Mouse (Mus musculus) limb, embryonic 10.5 days (tissue): ENCODE results near the gene Dus1l. TPM values are rescaled to one million over a fixed set of nuclear protein-coding genes. Genes with fewer than 3 reads are reported as not detected.
"Not testable (repeated sequence)": the region's sequence is repeated elsewhere in the genome, so short reads cannot be mapped to it uniquely, and the experiment has no call there.

Experiments
- DNase-seq: peaks from one replicate; pipeline ENCODE4 v3.0.0-alpha.2; 2017; ENCODE audit warnings: low spot score
- H3K27ac ChIP-seq: fragments of 300-500 bp; sonication (generic); 2 replicates; pipeline ENCODE4 v1.5.1; 2016; ENCODE audit warnings: mild to moderate bottlenecking
- H3K27me3 ChIP-seq: fragments of 300-500 bp; sonication (generic); 2 replicates; pipeline ENCODE4 v1.6.1; 2016; ENCODE audit warnings: low read depth, mild to moderate bottlenecking; ENCODE audit not compliant: poor library complexity, severe bottlenecking
- H3K36me3 ChIP-seq: fragments of 300-500 bp; sonication (generic); 2 replicates; pipeline ENCODE4 v1.6.1; 2016; ENCODE audit warnings: mild to moderate bottlenecking, moderate library complexity
- H3K4me1 ChIP-seq: fragments of 300-500 bp; sonication (generic); 2 replicates; pipeline ENCODE4 v1.6.1; 2016
- H3K4me3 ChIP-seq: fragments of 300-500 bp; sonication (generic); 2 replicates; pipeline ENCODE4 v1.5.1; 2016; ENCODE audit warnings: mild to moderate bottlenecking, moderate library complexity
- H3K9me3 ChIP-seq: fragments of 300-500 bp; sonication (generic); replicated peaks from 2 replicates; pipeline ENCODE4 v1.6.1; 2016; ENCODE audit warnings: mild to moderate bottlenecking
- WGBS: fragments of 180-500 bp; shearing (Covaris S2); methylation state at CpG from one replicate; pipeline ENCODE4 v1.1.7; 2016; 5-methylcytosine and 5-hydroxymethylcytosine counted together
- polyA plus RNA-seq: library from polyadenylated mRNA; unstranded; fragments of >200 nt; fragmentation: Nextera tagmentation; extraction: Ambion mirVana; gene quantifications from 2 replicates; pipeline ENCODE4 v1.2.1, GENCODE M21; 2016

The Dus1l gene
- 122 and 136 TPM in 2 replicates for polyA plus RNA-seq

DNA sequence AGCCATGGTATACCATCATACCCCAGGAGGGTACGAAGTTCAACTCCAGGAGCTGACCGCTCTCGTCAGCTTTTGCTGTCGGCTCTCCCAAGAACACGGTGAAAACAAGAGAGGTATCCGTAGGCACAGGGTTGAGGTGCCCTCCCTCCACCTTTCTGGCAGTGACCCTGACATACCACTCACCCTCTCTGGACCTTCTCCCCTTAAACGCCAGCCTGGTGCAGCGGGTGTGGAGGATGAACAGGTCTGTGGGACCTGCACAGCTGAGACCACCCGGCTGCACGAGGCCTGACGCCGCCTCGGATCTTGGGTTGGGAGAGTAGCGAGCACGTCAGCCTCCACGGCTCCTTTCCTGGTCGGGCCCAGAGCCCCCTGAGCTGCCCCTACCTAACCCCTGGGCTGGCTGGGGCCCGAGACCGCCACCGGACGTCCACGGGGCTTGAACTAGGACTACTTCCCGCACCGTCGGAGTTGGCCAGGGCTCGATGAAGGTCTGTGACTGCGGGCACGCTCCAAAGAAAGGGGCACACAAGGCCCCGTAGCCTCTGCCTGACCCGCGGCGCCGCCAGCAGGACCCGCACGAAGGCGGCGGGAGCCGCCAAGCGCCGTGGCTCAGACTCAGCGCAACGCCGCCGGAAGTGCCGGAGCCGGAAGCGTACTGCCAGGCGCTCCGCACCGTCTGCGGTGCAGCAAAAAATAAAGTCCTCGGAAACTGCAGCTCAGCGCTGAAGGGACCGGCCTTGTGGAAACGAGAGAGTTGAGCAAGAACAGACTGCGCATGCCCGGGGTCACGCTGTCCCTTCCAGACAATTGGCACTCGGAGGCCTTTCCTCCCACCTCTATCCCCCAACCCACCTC lies at the start of gene Dus1l:
Gene Dus1l, minus strand, starts transcription at position 648 of the 858 bp plus-strand sequence.
- WGBS: 2% methylated on average over 59 of the region's 59 CpGs
- Histone ChIP-seq H3K4me1 (peaks cover 31% of the 10 kb centered on the region), H3K36me3 (peaks cover 43% of the 10 kb centered on the region), H3K9me3 (no peaks in the 10 kb centered on the region), H3K27ac (peak within 1 kb of the TSS; percentile 85), H3K4me3 (peak within 1 kb of the TSS; percentile 99), H3K27me3 (no peaks in the 10 kb centered on the region)
- DNase-seq: peak; percentile 99

DNA sequence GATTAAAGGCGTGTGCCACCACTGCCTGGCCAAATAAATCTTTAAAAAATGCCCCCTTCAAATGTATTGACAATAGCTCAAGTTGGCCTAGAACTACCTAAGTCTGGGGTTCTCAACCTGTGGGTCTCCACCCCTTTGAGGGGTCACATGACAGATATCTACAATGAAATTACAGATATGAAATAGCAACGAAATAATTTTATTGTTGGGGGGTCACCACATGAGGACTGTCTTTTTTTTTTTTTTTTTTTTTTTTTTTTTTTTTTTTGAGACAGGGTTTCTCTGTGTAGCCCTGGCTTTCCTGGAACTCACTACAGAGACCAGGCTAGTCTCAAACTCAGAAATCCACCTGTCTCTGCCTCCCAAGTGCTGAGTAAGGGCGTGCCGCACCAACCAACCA lies 48.1 kb upstream of the Dus1l start:
- no peaks in the 10 kb centered on the region for H3K9me3 ChIP-seq
- 88% methylated on average over 4 of the region's 4 CpGs for WGBS
- H3K4me1 ChIP-seq: peaks cover 3% of the 10 kb centered on the region; the same call in 1 of the 2 replicates
- no peak overlapping the region for H3K4me3 ChIP-seq
- no peak overlapping the region for H3K27ac ChIP-seq
- H3K36me3 ChIP-seq: no peaks in the 10 kb centered on the region
- no peaks in the 10 kb centered on the region for H3K27me3 ChIP-seq
- DNase-seq: no peak

DNA sequence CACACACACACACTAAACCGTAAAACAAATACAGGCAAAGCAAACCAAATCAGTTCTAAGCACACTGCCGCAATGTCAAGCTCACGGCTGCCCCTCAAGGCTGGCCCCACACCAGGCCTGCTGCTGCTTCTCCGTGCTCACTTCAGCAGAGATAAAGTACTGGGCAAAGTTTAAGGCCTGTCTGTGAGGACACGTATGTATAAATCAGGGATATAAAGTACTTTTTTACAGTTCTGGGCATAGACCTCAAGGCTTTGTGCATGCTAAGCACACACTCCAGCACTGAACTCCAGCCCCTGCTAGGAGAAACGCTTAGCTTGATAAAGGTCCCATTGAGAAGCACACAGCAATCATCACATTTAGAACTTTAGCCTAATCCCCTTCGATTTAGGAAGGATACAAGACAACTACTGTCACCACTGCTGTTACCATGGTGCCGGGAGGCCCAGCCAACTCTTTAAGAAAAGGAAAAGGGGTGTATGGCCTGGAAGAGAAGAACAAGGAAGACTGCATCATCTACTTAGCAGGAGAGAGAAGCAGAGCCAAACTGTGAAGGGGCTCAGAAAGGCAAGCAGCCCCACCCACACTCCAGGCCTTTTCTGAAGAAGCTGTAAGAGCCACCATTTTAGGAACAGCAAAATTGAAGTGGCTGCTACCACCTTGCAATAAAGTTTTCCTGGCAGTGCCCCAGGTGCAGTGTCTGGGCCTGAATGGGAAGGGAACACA lies 37.5 kb upstream of the Dus1l start:
- Histone ChIP-seq H3K27me3 (no peaks in the 10 kb centered on the region), H3K4me1 (no peaks in the 10 kb centered on the region), H3K36me3 (peaks cover 5% of the 10 kb centered on the region; the same call in 1 of the 2 replicates), H3K9me3 (no peaks in the 10 kb centered on the region), H3K27ac (no peak overlapping the region), H3K4me3 (no peak overlapping the region)
- 86% methylated on average over 8 of the region's 8 CpGs for WGBS
- DNase-seq: no peak

DNA sequence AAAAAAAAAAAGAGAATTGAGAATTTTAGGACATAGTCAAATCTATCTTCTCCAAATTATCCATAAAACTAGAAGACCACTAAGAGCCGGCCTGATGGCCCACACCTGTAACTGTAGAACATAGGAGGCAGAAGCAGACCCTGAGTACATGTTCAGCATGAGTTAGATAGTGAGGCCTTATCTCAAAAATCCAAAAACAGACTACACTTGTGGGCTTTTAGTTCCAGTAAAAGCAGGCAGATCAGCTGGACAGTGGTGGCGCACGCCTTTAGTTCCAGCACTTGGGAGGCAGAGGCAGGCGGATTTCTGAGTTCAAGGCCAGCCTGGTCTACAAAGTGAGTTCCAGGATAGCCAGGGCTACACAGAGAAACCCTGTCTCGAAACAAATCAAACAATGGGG lies 36.8 kb upstream of the Dus1l start:
- H3K4me3 ChIP-seq, DNase-seq, H3K27ac ChIP-seq, H3K9me3 ChIP-seq, H3K36me3 ChIP-seq, H3K4me1 ChIP-seq, H3K27me3 ChIP-seq: not testable (repeated sequence)
- WGBS: 95% methylated on average over 5 of the region's 5 CpGs

DNA sequence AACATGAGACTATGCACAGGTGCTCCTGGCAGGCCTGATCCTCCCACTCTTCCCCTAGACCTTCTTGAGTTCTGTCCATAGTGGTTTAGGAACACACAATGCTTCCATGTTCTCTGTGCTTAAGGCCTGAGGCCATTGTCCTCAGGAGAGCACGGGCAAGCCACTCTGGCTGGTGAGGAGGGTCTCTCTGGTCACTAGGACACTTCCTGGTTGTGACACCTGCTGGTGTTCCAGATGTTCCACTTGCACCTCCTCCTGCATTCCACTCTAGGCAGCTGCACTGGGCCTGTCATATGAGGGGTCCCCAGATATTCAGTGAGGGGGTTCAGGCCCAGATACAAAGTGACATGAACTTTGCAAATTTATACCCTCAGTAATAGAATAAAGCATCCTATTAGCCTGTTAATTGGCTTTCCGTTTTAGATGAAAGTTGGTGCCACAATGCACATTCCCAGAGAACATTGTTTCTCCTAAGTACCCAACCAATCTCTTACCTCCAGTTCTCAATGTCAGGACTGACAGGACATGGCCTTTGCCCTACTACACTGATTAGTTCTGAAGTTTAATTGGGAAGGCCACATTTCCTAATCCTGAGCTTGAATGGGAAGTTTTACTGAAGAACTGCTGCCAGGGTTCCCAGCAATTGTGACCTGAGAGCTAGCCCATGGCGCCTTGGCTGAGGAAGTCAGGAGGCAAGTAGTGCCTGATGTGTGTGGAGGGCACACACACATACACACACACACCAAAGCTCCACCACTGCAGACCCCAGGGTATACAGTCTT lies 35.6 kb upstream of the Dus1l start:
- H3K27ac ChIP-seq: no peak overlapping the region
- no peaks in the 10 kb centered on the region for H3K4me1 ChIP-seq
- H3K4me3 ChIP-seq: no peak overlapping the region
- H3K9me3 ChIP-seq: no peaks in the 10 kb centered on the region
- peaks cover 5% of the 10 kb centered on the region; the same call in 1 of the 2 replicates for H3K36me3 ChIP-seq
- no peak for DNase-seq
- H3K27me3 ChIP-seq: no peaks in the 10 kb centered on the region
- 92% methylated on average over 3 of the region's 3 CpGs for WGBS

DNA sequence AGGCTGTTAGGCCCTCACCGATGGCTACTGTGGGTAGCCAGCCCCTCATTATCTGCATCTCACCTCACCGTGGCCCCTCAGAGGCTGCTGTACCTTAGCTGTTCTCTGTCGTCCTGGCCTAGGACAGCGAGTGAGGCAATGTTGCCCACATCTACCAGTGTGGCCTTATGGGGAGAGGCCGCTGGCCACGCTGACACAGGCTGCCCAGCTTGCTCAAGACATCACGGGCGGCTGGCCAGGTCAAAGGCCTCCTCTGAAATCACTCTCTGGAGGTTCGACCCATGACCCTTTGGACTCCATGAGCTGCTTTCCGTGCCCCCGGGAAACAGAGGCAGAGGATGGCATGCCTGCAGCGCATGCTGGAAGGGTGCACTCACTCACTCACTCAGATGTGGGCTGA lies 34.5 kb upstream of the Dus1l start:
- H3K4me1 ChIP-seq: peaks cover 10% of the 10 kb centered on the region
- 85% methylated on average over 12 of the region's 12 CpGs for WGBS

DNA sequence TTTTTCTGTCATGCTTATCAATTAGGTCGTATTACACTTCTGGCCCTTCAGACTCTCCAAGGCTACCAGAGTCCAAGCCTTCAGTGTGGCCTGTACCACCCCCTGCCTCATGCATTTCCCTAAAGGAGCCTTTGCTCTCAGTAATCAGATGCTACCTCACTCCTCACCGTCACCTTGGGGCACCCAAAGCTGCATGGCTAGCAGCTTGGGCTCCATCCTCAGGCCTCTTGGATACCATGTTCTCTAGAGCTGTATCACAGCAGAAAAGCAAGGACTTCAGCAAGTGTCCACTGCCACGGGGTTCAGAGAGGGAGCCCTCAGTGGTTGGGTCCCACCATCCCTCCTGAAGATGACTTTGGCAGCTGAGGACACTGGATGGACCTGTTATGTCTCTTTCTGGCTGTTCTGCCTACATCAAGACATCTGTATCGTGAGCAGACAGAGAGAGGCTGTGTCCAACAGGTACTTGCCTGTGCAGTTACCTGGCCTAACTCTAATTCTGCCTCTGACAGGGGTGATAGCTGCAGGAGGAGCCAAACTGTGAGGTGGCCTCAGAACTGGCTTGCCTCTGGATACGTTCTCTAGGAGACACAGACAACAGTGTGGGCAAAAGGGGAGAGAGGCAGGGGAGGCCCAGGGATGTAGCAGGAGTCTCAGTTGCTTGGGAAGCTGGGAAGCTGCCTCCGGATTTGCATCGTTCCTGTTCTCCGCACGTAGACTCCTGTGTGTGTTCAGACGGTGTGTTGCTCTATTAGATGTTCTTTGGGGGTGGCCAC lies 33.7 kb upstream of the Dus1l start:
- 90% methylated on average over 10 of the region's 10 CpGs for WGBS
- H3K27me3 ChIP-seq: no peaks in the 10 kb centered on the region
- H3K4me3 ChIP-seq: no peak overlapping the region

More for the DNA sequence above, 34.5 kb upstream of the Dus1l start:
- no peaks in the 10 kb centered on the region for H3K9me3 ChIP-seq
- no peak overlapping the region for H3K4me3 ChIP-seq
- no peak overlapping the region for H3K27ac ChIP-seq
- no peak for DNase-seq
- H3K27me3 ChIP-seq: no peaks in the 10 kb centered on the region
- peaks cover 10% of the 10 kb centered on the region for H3K36me3 ChIP-seq

DNA sequence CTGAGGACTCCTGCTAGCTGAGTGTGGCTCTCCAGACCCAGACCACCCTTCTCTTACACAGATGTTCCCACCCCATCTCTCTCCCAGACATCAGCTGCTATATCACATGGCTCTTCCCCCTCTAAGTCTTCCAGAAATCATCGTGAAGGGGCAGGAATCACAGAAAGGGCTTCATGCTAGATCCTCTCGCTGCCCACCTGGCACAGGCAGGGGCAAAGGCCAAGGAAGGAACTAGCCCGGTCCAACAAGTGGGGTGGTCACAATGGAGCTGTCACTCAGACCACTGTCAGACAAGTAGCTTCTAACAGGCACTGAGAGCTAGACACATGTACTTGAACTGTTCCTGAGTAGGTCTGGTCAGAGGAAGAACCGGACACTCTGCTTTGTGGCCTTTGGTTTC lies 32.2 kb upstream of the Dus1l start:
- no peak for DNase-seq
- Histone ChIP-seq H3K27ac (peak overlapping the region; percentile 50), H3K27me3 (no peaks in the 10 kb centered on the region), H3K9me3 (no peaks in the 10 kb centered on the region), H3K36me3 (peaks cover 10% of the 10 kb centered on the region), H3K4me1 (peaks cover 24% of the 10 kb centered on the region), H3K4me3 (no peak overlapping the region)
- 92% methylated on average over 4 of the region's 4 CpGs for WGBS

More for the DNA sequence above, 33.7 kb upstream of the Dus1l start:
- no peak overlapping the region; the same call in 1 of the 2 replicates for H3K27ac ChIP-seq
- DNase-seq: no peak
- H3K36me3 ChIP-seq: peaks cover 10% of the 10 kb centered on the region
- peaks cover 17% of the 10 kb centered on the region for H3K4me1 ChIP-seq
- H3K9me3 ChIP-seq: no peaks in the 10 kb centered on the region

DNA sequence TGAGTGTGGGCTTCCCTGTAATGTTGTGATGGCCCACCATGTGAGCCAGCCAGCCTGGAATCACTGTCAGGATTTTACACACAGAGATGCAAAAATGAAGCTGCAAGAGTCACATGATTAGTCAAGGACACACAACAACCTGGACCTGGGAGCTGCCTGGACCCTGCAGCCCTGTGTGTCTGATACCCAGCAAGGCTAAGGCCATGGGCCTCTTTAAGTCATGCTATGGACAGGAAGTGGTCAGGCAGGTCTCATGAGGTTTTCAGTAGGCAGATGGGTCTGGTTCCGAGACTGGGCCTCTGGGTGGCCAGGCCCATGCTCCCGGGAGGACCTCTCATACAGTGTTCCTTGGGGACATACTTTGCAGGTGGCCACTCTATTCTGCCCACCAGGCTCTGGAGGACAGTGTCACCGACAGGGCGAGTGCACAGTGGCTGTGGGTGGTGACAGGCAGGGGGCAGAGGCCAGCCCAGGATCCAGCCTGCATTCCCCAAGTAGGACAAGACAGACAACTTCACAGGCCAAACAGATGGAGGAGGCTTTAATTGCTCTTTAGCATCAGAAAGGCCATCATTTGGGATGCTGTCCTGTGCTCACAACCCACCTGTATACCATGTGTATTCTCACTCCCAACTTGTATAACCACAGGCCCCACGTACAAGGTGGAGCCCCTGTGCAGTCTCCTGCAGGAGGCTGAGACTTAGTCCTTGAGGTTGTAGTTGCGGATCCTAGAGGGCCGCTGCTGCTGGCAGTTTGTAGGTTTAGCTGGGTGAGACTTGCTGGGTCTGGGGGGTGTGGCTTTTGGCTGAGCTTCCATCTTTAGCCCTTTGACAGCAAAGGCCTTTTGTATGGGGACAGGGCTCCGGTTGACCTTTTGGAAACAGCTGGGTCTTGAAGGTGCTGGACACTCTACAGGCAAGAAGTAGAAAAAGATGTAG lies 30.1 kb upstream of the Dus1l start:
- no peaks in the 10 kb centered on the region for H3K27me3 ChIP-seq
- no peak for DNase-seq
- 86% methylated on average over 8 of the region's 8 CpGs for WGBS
- H3K36me3 ChIP-seq: peaks cover 27% of the 10 kb centered on the region
- peak overlapping the region; percentile 98 for H3K27ac ChIP-seq
- no peak overlapping the region for H3K4me3 ChIP-seq
- H3K4me1 ChIP-seq: peaks cover 43% of the 10 kb centered on the region
- H3K9me3 ChIP-seq: no peaks in the 10 kb centered on the region

DNA sequence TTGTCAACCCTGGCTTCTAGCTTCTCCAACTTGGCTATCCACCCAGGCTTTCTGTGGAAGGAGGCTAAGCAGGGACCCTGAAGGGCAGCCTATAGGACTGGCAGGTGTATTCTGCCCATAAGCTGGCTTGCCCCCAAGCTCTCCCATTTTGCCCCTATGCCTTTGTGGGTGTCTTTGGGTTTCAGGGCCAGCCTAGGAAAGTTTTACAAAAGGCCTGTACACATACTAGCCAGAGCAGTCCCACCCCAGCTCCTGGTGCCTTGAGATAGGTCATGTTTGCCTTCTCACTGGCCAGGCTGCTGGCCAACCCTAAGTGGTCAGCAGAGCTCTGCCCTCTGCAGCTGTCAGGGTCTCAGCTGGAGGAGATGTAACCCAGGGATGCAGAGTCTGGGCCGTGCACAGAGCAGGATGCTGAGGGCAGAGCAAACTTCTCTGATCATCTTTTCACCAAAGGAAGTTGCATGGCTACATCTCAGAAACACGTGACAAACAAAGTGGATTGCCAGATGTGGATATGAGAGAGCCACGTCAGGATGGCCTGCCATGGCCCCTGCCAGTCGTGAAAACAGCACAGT lies 29.2 kb upstream of the Dus1l start:
- Histone ChIP-seq H3K36me3 (peaks cover 35% of the 10 kb centered on the region), H3K4me1 (peaks cover 48% of the 10 kb centered on the region), H3K27me3 (no peaks in the 10 kb centered on the region), H3K27ac (peak overlapping the region; percentile 98), H3K9me3 (no peaks in the 10 kb centered on the region), H3K4me3 (peak overlapping the region; percentile 91)
- 38% methylated on average over 4 of the region's 4 CpGs for WGBS
- DNase-seq: no peak

DNA sequence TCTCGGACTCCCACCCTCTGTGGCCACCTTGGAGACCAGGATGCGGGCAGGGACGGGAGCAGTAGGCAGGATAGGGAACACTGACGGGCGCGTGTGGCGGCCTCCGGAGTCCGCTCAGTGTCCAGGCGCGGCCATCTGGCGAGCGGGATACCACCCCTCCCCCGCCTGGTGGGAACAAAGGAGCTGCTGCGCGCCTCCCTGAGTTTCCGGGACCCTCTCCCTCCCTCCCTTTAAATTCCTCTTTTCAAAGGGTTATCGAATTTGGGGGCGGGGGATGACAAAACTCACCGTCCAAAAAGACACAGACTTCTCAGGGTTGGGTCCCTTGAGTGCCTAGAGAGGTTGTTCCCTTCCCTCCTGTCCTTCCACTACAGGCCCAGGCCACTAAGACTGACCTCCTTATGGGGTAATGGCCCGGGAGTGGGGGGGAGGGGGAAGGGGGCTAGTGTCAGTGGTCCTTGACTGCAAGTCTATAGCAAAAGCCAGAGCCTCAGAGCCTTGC lies 28.6 kb upstream of the Dus1l start:
- H3K4me3 ChIP-seq: peak overlapping the region; percentile 91
- peaks cover 37% of the 10 kb centered on the region for H3K36me3 ChIP-seq
- no peaks in the 10 kb centered on the region for H3K27me3 ChIP-seq
- DNase-seq: peak; percentile 77
- H3K9me3 ChIP-seq: no peaks in the 10 kb centered on the region
- peak overlapping the region; percentile 98 for H3K27ac ChIP-seq
- WGBS: 0% methylated on average over 21 of the region's 21 CpGs
- H3K4me1 ChIP-seq: peaks cover 48% of the 10 kb centered on the region
